Mouse (Mus musculus): ENCODE results near the gene Adamtsl1.

The Adamtsl1 gene

DNA sequence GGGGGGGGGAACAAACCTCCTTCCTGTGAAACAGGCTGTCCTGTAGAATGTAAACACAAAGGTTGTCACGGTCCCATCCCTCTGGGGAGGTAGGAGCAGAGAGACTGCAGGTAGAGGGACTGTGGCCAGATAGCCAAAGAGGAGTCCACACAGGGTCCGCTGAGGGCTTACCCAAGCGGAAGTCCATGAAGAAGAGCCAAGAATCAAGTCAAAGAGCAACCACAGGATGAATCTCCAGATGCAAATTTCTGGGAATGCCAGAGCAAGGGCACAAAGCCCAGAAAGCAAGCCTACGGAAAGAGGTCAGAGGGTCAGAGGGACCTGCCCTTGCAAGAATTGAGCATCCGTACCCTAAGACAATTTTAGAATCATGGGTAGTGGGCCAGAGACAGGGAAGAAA, 677.2 kb downstream of the Adamtsl1 start:
- no peak for DNase-seq (ENCODE audit: low spot score in 2 of 2)

DNA sequence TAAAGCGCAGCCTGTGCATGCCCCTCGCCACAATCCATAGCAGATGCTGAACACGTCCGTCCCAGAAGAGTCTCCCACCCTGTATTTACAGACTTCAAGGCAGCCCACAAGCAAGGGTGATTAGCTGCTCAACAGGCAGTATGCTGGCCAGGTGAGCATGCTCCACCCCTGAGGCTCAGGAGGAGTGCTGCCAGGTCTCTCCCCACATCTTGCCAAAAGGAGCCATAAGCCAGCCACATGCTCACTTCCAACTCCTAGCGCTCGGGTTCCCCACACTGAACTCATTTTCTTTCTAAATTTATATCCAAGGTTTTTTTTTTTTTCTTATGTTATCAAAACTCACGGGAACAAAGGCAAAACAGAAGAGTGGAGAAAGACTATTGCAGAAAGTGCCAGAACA, 687.8 kb downstream of the Adamtsl1 start:
- no peak for DNase-seq (ENCODE audit: low spot score in 2 of 2)

DNA sequence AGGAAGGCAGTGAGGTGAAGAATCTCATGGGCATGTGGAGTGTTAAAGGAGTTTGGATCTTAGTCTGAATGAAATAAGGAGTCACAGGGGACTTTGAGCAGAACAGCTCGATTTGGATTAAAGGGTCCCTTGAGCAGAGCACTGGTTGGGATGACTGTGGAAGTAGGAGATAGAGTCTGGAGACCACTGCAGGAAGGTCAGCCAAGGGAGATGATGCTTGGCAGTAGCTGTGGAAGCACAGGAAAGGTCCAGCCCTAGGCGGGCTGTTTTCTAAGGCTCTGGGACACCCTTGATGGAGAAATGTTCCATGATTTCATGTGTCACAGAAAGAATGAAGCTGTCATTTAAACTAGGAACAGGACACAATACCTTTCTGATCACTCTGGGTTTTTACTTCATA, 689.3 kb downstream of the Adamtsl1 start:
- no peak for DNase-seq (ENCODE audit: low spot score in 2 of 2)

DNA sequence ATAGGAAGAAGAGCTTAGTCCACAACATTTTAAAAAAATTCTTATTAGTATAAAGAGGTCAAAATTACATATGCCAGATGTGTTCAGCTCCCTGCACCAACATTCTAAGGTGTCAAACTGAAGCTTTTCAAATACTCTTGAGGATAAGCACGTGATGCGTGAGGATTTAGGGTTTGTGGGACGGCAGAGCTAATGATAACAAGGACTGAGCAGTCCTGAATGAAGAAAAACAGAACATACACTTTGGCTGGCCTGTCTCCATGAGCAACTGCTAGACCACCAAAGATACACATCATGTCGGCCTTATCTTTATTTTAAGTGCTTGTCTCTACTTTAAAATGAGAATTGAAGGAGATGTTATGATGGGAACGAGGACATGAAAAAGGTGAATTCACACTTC, 710.9 kb downstream of the Adamtsl1 start:
- no peak for DNase-seq (ENCODE audit: low spot score in 2 of 2)

DNA sequence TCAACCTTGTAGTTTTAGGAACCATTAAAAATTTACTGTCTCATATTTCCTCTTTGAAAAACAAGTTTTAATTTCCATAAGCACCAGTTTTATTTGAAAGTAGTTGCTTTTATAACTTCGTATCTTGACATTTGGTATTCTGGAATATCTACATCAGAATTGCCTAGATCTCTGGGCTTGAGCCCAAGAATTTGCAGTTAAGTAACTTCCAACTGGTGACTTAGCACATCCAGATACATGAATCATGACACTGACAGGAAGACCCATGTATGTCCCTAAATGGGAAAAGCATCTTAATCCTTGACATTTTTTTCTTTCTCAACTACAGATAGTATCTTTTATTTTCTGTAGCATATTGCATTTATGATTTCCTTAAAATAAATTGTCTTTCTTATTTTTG, 713.1 kb downstream of the Adamtsl1 start:
- DNase-seq (ENCODE audit: low spot score in 2 of 2): peak; percentile 8 to 16

DNA sequence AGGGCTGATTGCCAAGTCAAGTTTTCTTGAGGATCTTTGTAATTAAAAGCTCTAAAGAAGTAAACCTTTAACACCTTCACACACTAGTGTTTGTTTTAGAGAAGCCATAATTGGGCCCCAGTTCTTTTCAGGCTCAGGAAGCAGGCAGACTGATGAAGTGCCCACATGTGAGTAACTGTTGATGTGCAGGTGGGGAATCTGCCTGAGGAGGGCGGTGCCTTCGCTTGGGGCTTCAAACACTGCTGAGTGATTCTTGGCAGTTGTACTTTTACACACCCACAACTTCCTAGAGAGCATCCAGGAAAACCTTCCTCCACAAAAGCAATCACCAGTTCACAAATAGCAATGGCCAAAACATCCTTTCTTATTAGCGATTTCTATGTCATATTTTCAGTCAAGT, 719.2 kb downstream of the Adamtsl1 start:
- peak in 1 of 2 experiments; percentile 16 for DNase-seq (ENCODE audit: low spot score in 2 of 2)

DNA sequence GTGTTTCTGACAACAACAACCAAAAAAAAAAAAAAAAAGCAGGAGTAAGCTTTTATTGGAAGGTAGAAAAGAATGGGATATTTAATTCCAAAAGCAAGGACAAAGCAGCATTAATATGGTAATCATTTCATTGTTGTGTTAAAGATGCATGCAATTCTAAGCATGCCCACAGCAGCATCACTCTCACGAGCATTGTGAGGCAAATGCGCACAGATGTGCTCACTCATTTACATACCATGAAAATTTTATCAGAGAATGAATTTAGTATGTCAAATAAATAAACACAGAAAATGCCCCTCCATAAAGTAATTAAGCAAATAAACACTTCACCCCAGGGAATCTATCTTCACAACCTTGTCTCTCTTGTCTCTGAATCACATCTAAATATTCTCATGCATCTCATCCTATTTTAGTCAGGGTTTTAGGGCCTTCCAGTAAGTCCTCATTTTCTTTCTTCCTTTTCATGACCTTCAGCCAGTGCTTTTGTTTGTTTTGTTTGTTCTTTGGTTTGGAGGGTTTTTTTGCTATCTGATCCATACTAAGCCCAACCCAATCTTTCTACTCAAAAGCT, 728.0 kb downstream of the Adamtsl1 start:
- DNase-seq (ENCODE audit: low spot score in 2 of 2): no peak

DNA sequence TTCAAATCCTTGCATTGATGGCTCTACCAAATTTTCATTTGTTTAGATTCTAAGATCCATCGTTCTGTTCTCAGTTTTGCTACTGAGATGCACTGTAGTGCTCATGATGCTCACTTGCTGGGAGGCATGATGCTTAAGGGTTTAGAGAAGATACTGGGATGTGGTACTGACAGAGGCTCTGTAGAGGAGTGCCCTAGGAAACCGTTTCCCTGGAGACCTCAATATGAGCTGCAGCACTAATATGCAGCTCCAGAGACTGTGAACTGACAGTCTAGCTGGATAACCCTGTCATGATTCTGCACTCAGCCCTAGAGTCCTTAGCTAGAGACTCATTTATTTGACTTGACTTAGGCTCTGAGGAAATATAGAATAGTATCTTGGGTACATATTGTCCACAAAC, 756.1 kb downstream of the Adamtsl1 start:
- DNase-seq (ENCODE audit: low spot score in 2 of 2): no peak

DNA sequence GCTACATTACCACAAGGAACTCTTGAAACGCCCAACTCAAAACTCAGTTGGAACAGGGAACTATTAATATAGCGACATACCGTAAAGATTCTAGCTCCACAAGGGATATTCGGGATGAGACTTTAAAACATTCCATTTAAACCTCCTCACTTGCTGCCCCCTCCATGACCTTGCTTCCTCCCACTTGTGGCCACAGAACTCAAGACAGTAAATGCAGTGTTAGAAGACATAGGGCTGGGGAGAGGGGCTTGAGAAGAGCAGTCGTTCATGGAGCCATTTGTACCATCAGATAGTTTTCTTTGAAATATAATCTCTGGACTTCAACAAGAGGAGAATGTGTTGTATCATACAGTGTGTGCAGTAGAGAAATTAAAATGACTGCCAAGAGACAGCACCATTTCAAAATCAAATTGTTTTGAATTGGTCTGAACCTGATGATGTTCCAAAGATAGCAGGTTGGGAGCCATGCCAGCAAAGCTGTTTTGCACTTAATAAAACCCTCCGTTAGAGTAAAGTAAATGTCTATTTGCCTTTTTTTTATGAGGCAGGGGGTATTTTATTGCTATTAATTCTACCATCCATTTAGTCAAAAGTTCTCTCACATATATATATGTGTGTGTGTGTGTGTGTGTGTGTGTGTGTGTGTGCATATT, 759.9 kb downstream of the Adamtsl1 start:
- DNase-seq (ENCODE audit: low spot score in 2 of 2): no peak

DNA sequence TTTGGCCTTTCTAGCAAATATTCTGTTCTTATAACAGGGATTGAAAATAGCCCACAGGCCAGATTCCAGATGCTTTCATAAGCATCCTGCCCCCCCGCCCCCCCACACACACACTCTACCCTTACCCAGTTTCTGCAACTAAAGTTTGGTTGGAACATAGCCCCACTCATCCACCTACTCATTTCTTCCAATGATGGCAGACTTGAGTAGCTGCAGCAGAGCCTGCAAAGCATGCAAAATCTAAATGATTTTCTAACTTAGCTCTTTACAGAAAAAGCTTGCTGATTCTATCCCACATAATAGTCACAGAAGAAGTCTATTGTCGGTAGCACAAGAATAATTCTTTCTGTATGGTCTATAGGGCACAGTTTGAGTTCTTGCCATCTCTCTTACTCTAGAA, 760.7 kb downstream of the Adamtsl1 start:
- no peak for DNase-seq (ENCODE audit: low spot score in 2 of 2)

DNA sequence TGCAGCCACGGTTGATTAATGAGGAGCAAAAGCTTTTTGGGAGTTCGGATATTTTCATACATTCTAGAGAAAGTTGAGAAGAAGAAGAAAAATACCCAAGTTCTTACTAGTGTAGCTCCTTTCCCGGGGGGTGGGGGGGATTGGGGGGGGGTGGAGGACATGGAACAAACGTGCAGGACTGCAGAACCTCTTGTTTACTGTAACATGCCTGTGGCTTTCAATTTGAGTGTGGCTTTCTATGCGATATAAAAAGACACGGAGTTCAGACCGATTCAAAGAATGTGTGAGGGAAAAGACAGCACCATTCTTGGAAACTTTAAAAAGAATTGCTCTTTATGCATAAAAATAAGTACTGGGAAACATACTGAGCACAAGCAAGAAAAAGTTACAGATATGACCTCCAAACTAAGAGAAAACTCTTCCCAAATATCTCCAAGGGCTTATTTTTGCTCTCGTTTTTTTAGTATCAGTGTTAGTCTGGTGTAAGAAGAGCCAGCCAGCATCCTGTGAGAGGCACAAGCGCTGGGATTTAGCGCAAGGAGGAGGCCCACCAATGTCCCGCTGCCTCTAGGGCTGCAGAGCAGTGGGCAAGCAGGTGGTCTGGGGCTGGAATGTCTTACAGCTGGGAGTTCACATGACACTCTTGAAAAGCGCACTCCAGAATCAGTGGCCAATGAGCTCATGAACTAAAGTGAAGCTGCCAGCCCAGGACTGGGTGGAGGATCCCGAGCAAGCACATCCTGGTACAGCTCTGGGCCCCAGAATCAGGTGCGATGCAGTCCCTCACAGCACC, 762.2 kb downstream of the Adamtsl1 start:
- DNase-seq (ENCODE audit: low spot score in 2 of 2): no peak

DNA sequence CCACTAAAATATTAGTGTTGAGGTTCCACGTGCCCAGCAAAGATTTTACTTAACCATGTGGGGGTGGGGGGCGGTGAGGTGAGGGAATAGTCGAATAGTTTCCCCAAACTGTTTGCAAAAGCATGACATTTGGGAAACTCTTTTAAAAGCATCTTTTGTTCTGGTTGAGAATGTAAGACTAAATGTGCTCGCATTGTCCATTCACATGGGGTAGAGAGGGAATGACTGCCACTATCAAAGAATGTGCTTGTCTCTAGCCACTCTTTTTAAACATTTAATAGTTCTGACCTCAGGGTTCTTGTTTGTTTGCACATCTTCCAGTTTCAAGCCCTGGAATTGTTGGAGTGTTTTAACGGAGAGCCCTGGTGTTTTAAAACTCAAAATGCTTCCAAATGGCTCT, 764.6 kb downstream of the Adamtsl1 start:
- DNase-seq (ENCODE audit: low spot score in 2 of 2): no peak

DNA sequence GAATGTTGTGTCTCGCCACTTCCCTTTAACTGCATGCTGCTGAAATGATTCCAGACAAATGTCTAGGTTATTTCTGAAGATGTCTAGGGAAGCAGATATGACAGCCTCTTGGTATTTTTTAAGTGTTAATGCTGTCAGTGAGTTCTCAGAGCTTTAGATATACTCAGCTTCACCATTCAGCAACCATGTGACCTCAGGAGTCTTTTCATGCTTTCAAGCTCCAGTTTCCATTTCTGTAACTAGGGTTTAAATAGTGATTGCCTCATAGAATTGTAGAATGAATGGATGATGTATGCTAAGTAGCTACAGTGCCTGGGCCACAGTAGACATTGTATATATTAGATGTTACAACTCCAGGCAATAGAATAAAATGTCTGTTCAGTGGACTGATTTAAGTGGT, 772.6 kb downstream of the Adamtsl1 start:
- DNase-seq (ENCODE audit: low spot score in 2 of 2): no peak

DNA sequence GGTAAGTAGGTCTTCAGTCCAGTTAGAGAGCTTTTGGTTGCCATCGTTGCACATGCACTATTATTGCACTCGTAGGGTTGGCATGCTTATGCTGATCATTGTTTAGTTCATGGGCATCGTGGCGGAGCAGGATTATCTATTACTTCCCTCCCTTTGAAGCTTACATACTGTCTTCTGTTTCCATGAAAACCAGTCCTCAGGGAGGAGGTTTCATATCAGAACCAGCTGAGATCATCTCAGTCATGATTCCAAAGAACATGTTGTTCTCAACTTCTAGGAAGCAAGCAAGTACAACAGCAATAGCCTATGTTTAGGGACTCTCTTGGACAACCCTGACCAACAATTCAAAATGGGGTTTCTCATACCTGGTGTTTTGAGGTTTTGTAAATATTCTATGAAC, 774.3 kb downstream of the Adamtsl1 start:
- DNase-seq (ENCODE audit: low spot score in 2 of 2): no peak

DNA sequence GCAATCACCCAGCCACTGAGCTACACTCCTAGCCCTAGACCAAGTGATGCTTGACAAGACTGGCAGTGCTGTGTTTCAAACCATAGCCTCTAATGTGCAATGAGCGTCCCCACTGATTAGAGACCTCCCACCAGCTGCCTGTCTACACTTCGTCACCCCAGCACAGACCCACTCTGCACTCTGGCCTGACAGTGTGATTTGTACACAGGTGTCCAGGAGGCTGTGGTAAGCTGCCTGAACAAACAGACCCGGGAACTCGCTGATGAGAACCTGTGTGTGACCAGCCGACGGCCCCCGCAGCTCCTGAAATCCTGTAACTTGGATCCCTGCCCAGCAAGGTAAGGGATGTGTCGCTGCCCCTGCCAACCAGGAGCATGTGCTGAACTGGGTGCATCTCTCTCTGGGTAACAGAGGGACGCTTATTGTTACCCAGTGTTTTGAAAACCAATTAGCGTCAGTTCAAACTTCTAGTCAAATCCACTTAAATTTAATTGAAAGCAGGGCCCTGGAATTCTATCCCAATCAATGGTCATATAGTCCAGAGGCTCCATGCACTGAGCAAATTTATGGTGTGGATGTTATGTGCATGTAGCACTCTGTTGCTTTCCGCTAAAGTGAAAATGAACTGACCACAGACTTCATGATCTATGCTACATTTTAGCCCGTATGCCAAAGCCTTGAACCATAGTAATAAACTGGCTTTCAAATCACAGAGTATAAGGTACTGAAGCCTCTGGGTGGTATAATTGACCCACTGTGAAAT, 775.7 kb downstream of the Adamtsl1 start:
- DNase-seq (ENCODE audit: low spot score in 2 of 2): no peak

DNA sequence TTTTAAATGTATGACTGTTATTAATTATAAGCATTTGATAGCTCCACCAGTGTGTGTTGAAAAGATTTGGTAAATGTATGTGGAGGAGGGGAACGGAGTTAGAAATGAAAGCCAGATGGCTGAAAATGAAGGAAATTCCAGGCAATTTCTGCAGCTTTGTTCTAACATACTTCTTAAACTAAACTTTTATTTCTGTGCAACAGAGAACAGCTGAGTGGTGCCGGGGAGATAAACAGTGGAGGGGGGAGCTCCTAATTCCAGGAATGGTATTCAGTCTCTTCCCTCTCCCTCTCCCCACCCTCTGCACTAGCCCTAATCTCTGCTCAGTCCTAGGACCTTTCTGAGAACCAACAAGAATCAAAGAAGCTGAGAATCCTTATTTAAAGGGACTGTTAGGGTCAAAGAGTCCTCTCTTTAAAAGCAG, 780.9 kb downstream of the Adamtsl1 start:
- no peak for DNase-seq (ENCODE audit: low spot score in 2 of 2)

DNA sequence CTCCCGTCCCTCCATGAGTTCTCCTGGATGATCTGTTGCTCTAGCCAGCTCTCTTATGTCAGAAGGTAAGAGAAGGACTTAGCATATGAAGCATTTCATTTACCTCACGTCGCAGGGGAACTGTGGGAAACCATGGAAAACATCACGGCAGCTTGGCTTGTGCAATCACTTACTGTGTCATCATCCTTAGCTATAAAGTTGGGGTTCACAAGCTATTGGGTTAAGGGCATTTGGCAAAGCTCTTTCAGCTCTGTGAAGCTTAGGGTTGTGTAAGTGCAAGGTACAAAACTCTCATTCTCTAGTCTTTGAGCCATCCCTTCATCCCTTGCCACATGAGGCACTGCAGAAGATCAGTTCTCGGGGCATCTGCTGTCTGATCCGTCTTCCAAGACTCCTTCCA, 787.5 kb downstream of the Adamtsl1 start:
- DNase-seq (ENCODE audit: low spot score in 2 of 2): no peak

DNA sequence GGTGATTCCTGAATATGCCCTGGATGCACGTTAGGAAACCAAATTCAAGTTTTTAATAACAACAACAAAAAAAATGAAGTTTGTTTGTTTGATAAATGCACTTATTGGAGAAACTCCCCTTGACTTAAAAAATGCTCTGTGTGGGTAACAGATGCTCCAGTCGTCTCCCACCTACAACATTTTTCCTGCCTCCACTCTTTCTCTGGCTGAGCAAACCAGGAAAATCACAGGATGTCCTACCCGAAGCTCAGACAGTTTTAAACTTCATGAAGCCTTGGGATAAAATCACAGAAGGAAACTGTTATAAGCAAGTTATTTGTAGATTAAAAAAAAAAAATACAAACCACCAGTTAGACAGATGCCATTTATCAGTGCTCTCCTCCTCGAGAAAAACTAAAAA, 788.1 kb downstream of the Adamtsl1 start:
- no peak for DNase-seq (ENCODE audit: low spot score in 2 of 2)

DNA sequence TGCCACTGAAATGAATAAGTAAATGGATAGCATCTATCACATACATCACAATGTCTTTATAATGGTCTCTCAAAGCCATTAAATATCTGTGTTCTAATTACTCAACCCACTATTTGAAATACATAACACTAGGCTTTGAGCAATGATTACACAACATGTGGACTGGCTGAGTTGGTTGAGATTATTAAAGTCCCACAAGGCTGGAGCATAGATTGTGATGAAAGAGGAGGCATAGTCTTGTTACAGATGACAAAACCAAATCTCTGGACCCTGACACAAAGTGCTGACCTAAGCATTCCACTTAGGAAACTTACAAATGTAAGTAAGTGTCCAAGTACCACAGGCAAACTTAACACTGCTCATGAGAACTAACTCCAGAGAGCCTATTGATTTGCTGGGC, 792.8 kb downstream of the Adamtsl1 start:
- no peak for DNase-seq (ENCODE audit: low spot score in 2 of 2)

DNA sequence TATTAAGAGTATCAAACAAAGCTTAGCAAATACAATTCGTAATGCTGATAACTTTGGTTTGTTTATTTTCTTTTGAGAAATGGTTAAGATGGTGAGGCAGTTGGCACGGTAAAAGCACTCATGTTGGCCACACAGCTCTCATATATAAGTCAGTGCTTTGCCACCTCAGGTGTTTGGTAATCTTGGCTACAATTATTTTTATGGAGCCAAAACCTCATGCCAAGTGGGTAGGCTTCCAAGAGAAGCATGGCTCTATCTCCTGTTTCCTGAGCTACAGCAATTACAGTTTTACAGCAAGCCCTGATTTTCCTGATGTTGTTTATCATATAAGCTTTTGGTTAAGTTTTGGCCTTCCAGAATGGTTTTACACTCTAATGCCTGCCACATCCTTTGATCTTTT, 795.2 kb downstream of the Adamtsl1 start:
- DNase-seq (ENCODE audit: low spot score in 2 of 2): no peak

DNA sequence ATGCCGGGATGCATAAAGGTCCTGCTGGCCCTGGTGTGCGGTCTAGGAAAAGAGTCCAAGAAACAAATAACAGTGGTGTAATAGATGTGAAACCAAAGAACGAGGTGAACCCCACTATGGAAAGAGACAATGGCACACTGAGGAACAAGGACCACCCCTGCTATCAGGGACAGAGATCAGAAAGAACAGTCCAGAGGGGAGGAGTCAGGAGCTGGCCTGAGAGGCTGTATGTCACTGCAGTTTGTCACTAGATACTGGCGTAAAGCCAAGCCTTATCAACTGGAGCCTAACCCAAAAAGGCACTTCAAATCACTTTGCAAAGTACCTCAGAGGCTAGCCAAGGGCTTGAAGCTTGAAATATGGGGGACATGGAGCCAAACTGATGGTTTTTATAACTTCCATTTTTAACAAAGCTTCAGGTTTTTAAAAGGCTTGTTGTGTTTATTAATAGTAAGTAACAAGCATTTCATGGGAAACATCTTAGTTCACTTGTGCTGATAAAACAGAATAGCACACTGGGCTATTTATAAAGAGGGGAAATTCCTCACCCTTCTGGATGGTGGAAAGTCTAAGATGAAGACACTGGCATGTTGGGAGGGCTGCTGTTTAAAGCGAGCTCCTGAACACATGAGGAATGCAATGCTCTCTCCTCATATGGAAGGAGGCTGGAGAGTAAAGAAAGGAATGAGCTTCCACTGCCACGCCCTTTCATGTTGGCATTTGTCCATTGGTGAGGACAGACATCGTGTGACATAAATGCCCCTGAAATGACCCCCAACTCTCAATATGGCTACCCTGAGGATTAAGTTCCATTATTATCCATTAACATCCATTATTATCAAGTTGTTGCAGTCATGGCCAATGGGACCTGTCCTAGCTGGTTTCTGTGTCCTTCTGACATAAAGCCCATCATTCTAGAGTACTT, 797.1 kb downstream of the Adamtsl1 start:
- no peak for DNase-seq (ENCODE audit: low spot score in 2 of 2)

Measured in left cerebral cortex, adult 9 months (tissue).